Mouse (Mus musculus) intestine, postnatal 0 days (tissue): ENCODE results near the gene Fnbp1. TPM values are rescaled to one million over a fixed set of nuclear protein-coding genes. Genes with fewer than 3 reads are reported as not detected.

Experiments
- ATAC-seq: fragments of 200-750 bp; cut with Nextera tagmentation; 2 replicates; pipeline ENCODE4 v1.8.0; 2017; ENCODE audit warnings: mild to moderate bottlenecking, moderate TSS enrichment, moderate library complexity
- H3K27ac ChIP-seq: fragments of 300-500 bp; sonication (generic); 2 replicates; pipeline ENCODE4 v1.5.1; 2014; ENCODE audit warnings: mild to moderate bottlenecking, low read depth, low read length, moderate library complexity
- H3K27me3 ChIP-seq: fragments of 300-500 bp; sonication (generic); replicated peaks from 2 replicates; pipeline ENCODE4 v1.6.1; 2014; ENCODE audit warnings: low read length, mixed read lengths; ENCODE audit not compliant: control insufficient read depth, insufficient read depth
- H3K36me3 ChIP-seq: fragments of 300-500 bp; sonication (generic); 2 replicates; pipeline ENCODE4 v1.6.1; 2014; ENCODE audit warnings: mild to moderate bottlenecking, moderate library complexity; ENCODE audit not compliant: control insufficient read depth, insufficient read depth
- H3K4me1 ChIP-seq: fragments of 300-500 bp; sonication (generic); replicated peaks from 2 replicates; pipeline ENCODE4 v1.6.1; 2014; ENCODE audit warnings: antibody characterized with exemption, low read length, mixed read lengths; ENCODE audit not compliant: control insufficient read depth, insufficient read depth
- H3K4me2 ChIP-seq: fragments of 300-500 bp; sonication (generic); replicated peaks from 2 replicates; pipeline ENCODE4 v1.6.1; 2014; ENCODE audit warnings: low read depth, mild to moderate bottlenecking, moderate library complexity
- H3K4me3 ChIP-seq: fragments of 300-500 bp; sonication (generic); 2 replicates; pipeline ENCODE4 v1.5.1; 2014; ENCODE audit warnings: low read depth, low read length
- H3K9ac ChIP-seq: fragments of 300-500 bp; sonication (generic); 2 replicates; pipeline ENCODE4 v1.6.1; 2014; ENCODE audit warnings: mild to moderate bottlenecking, low read depth, low read length
- H3K9me3 ChIP-seq: fragments of 300-500 bp; sonication (generic); 2 replicates; pipeline ENCODE4 v1.6.1; 2016; ENCODE audit warnings: mixed run types; ENCODE audit not compliant: control insufficient read depth
- CTCF ChIP-seq: sonication (generic); IDR thresholded peaks from 2 replicates; pipeline ENCODE4 v1.5.1; 2016; ENCODE audit warnings: low read depth, mild to moderate bottlenecking, control low read depth, antibody characterized with exemption, moderate library complexity
- WGBS: fragments of 180-500 bp; shearing (Covaris S2); extraction: QIAGEN DNeasy Blood & Tissue Kit; methylation state at CpG from one replicate; pipeline ENCODE4 v1.1.7; 2014; 5-methylcytosine and 5-hydroxymethylcytosine counted together
- polyA plus RNA-seq: library from polyadenylated mRNA; unstranded; fragments of >200 nt; fragmentation: Nextera tagmentation; extraction: Ambion mirVana; gene quantifications from 2 replicates; pipeline ENCODE4 v1.2.1, GENCODE M21; 2015

Gene Fnbp1
- polyA plus RNA-seq, 1 experiment from 2014 or later, result 10.4 TPM

DNA sequence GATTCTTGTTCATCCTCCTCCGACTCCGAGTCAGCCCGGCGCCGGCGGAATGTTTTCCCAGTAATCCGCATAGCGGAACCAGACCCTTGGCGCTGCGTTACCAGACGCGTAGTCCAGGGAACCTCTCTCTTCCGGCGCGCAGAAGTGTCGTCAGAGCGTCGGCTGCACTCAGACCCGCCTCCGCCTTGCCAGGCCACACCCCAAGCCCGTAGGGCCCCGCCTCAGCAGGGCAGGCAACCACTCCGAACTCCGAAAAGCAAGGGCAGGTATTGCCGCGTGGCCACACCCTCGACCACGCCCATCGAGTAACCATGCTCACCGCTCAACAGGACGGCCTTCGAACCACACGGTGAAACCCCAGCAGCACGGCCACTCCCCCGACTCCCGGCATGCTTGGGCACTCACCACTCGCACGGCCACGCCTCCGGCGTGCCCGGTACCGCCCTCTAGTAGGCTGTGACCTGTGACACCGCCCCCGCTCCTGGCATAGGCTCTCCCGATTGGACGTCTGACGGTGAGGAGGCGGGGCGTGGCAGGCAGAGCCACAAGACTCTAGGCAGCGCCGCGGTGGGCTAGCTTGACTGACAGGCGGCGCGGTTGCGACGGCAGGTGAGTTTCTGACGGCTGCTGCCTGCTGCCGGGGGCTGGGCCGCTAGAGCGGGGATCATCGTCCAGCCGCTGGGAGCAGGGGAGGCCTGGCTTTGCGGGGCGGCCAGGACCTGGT is 159.9 kb downstream of the Fnbp1 start, which contains the start of the genes BC005624 and Usp20:
Gene BC005624 (minus strand): TSS at position 412 of the 724 bp plus-strand sequence.
Gene Usp20 (plus strand): TSS at position 490 of the 724 bp plus-strand sequence.
- no peaks in the 10 kb centered on the region for H3K9me3 ChIP-seq
- H3K27ac ChIP-seq, result peak within 1 kb of the TSS; percentile 50; the same call in 1 of the 2 replicates
- peak within 1 kb of the TSS; percentile 86 for H3K4me3 ChIP-seq
- H3K4me2 ChIP-seq, result peak within 1 kb of the TSS; percentile 88
- peaks cover 2% of the 10 kb centered on the region; the same call in 1 of the 2 replicates for H3K4me1 ChIP-seq
- no peaks in the 10 kb centered on the region for H3K27me3 ChIP-seq
- under 1% methylated on average over 66 of the region's 66 CpGs for WGBS
- TF ChIP-seq CTCF, result no peak; the same call in 1 of the 2 replicates
- H3K9ac ChIP-seq, result peak within 1 kb of the TSS; percentile 57
- peak; percentile 98 for ATAC-seq
- H3K36me3 ChIP-seq, result peaks cover 18% of the 10 kb centered on the region

Other genes starting within 250 kb of the Fnbp1 start
- gene Ptges, start 212.1 kb downstream of the Fnbp1 start, polyA plus RNA-seq, result 2.8 and 3.6 TPM in 2 replicates
- 13.3 and 14.6 TPM in 2 replicates for gene Tor1b, start 189.0 kb downstream of the Fnbp1 start, polyA plus RNA-seq
- 90.3 and 95.4 TPM in 2 replicates for gene Tor1a, start 174.1 kb downstream of the Fnbp1 start, polyA plus RNA-seq
- gene BC005624, start 159.8 kb downstream of the Fnbp1 start, polyA plus RNA-seq, result 28.2 and 29.3 TPM in 2 replicates
- 4.0 and 5.2 TPM in 2 replicates for gene Usp20, start 159.7 kb downstream of the Fnbp1 start, polyA plus RNA-seq
- gene Gpr107, start 10.3 kb upstream of the Fnbp1 start, polyA plus RNA-seq, result 46.8 and 48.3 TPM in 2 replicates
- 8.4 and 8.5 TPM in 2 replicates for gene Ncs1, start 103.8 kb upstream of the Fnbp1 start, polyA plus RNA-seq
- gene Hmcn2, start 172.4 kb upstream of the Fnbp1 start, polyA plus RNA-seq, result 5.5 and 8.1 TPM in 2 replicates